Comparison of ENCODE assay signal across 14 mouse cellular contexts in genomic region chr12:73327381-73327780, GRCm38 (mm10).
"Had no signal": no experiment of that assay in that cellular context is flagged by ENCODE, and none has a peak within 500 bp of the region (broad histone marks: within the 10 kb centered on the region; RNA-seq: fewer than 3 reads in every experiment).

No protein-coding gene starts in this region.

- H3K4me3 ChIP-seq: liver, embryonic 15.5 days; midbrain, embryonic 15.5 days; neural tube, embryonic 12.5 days had no signal

- H3K4me1 ChIP-seq: liver, embryonic 15.5 days; midbrain, embryonic 15.5 days had no signal

- ATAC-seq: lung, postnatal 0 days; midbrain, embryonic 15.5 days had no signal

- H3K4me2 ChIP-seq: liver, embryonic 11.5 days; liver, embryonic 15.5 days; midbrain, embryonic 11.5 days; midbrain, embryonic 15.5 days; neural tube, embryonic 12.5 days had no signal

- H3K9me3 ChIP-seq: liver, embryonic 15.5 days; midbrain, embryonic 15.5 days; neural tube, embryonic 12.5 days had no signal

- H3K9ac ChIP-seq: liver, embryonic 15.5 days; midbrain, embryonic 15.5 days; neural tube, embryonic 12.5 days had no signal

- H3K27me3 ChIP-seq: liver, embryonic 15.5 days; midbrain, embryonic 15.5 days; neural tube, embryonic 12.5 days had no signal

- H3K27ac ChIP-seq: liver, embryonic 15.5 days; midbrain, embryonic 15.5 days; neural tube, embryonic 12.5 days; stomach, postnatal 0 days had no signal

- DNase-seq: kidney, adult 8-10 months; kidney, postnatal 25 days; layer of hippocampus, adult 9-11 months; layer of hippocampus, postnatal 36 days; lung, adult 2 months; lung, postnatal 4 days; thymus, postnatal 4 days had no signal

- H3K36me3 ChIP-seq: liver, embryonic 15.5 days; midbrain, embryonic 15.5 days; neural tube, embryonic 12.5 days had no signal
